Mouse (Mus musculus): ENCODE data around the gene Rbm25.

- no peak for TF ChIP-seq CTCF (IDR thresholded peaks at IDR 0.05)
- no peak for TF ChIP-seq POLR2A (IDR thresholded peaks at IDR 0.05; ENCODE audit: insufficient read depth, low read depth, low read length)
These were observed 39.1 kb upstream of the Rbm25 start for GRCm38 (mm10) chr12:83591754-83592501.

All from heart, adult 2 months (tissue).